Mouse (Mus musculus): ENCODE measurements at regions not wholly inside any gene's neighbourhood (a gene's known extent, or its start where the extent isn't known, plus 50 kb on each side); places are given as distances from the start of the nearest gene placed in this dataset.

- TF ChIP-seq CTCF (IDR thresholded peaks at IDR 0.05; ENCODE audit: low read depth) (no peak), EP300 (IDR thresholded peaks at IDR 0.05; ENCODE audit: low read depth) (no peak)
- Histone ChIP-seq H3K9me3 (ENCODE audit: low read length) (no peaks in the 10 kb centered on the region), H3K27ac (ENCODE audit: low read depth) (no peak overlapping the region), H3K27me3 (ENCODE audit: insufficient read depth, low read length) (no peaks in the 10 kb centered on the region), H3K4me2 (ENCODE audit: low read depth, low read length) (no peak overlapping the region), H3K4me3 (ENCODE audit: low read depth, low read length) (no peak overlapping the region), H3K4me1 (ENCODE audit: insufficient read depth) (no peaks in the 10 kb centered on the region), H3K36me3 (replicated peaks; ENCODE audit: insufficient read depth, low read length) (no peaks in the 10 kb centered on the region), H3K9ac (replicated peaks) (no peak overlapping the region)
- WGBS (ENCODE audit: insufficient replicate concordance): 43% methylated on average over 16 of the region's 16 CpGs
- DNase-seq (no peak), ATAC-seq (no peak)
Measured at GRCm38 (mm10) chr12:12684481-12685216, 257.1 kb downstream of the Mycn start.

- H3K4me3 ChIP-seq (ENCODE audit: low read depth, low read length): no peak overlapping the region
- no peak overlapping the region for H3K4me2 ChIP-seq (ENCODE audit: low read depth, low read length)
- H3K9me3 ChIP-seq (ENCODE audit: low read length): no peaks in the 10 kb centered on the region
- TF ChIP-seq CTCF (IDR thresholded peaks at IDR 0.05; ENCODE audit: low read depth) (no peak), EP300 (IDR thresholded peaks at IDR 0.05; ENCODE audit: low read depth) (no peak)
- ATAC-seq (no peak), DNase-seq (no peak)
- no peaks in the 10 kb centered on the region for H3K27me3 ChIP-seq (ENCODE audit: insufficient read depth, low read length)
- H3K9ac ChIP-seq (replicated peaks): no peak overlapping the region
- no peaks in the 10 kb centered on the region for H3K36me3 ChIP-seq (replicated peaks; ENCODE audit: insufficient read depth, low read length)
- 35% methylated on average over 10 of the region's 10 CpGs for WGBS (ENCODE audit: insufficient replicate concordance)
- H3K4me1 ChIP-seq (ENCODE audit: insufficient read depth): no peaks in the 10 kb centered on the region
- H3K27ac ChIP-seq (ENCODE audit: low read depth): no peak overlapping the region
Measured at GRCm38 (mm10) chr12:12683733-12684470, 257.8 kb downstream of the Mycn start.

- DNase-seq (no peak), ATAC-seq (no peak)
- Histone ChIP-seq H3K9me3 (ENCODE audit: low read length) (no peaks in the 10 kb centered on the region), H3K4me3 (ENCODE audit: low read depth, low read length) (no peak overlapping the region), H3K27ac (ENCODE audit: low read depth) (no peak overlapping the region), H3K36me3 (replicated peaks; ENCODE audit: insufficient read depth, low read length) (no peaks in the 10 kb centered on the region), H3K27me3 (ENCODE audit: insufficient read depth, low read length) (no peaks in the 10 kb centered on the region), H3K9ac (replicated peaks) (no peak overlapping the region), H3K4me2 (ENCODE audit: low read depth, low read length) (no peak overlapping the region), H3K4me1 (ENCODE audit: insufficient read depth) (no peaks in the 10 kb centered on the region)
- TF ChIP-seq EP300 (IDR thresholded peaks at IDR 0.05; ENCODE audit: low read depth) (no peak), CTCF (IDR thresholded peaks at IDR 0.05; ENCODE audit: low read depth) (no peak)
- 51% methylated on average over 6 of the region's 6 CpGs for WGBS (ENCODE audit: insufficient replicate concordance)
Measured at GRCm38 (mm10) chr12:12681101-12681500, 260.6 kb downstream of the Mycn start.

- H3K27me3 ChIP-seq (ENCODE audit: insufficient read depth, low read length): no peaks in the 10 kb centered on the region
- no peak for DNase-seq
- H3K4me3 ChIP-seq (ENCODE audit: low read depth, low read length): no peak overlapping the region
- ATAC-seq: no peak
- WGBS (ENCODE audit: insufficient replicate concordance): 41% methylated on average over 14 of the region's 14 CpGs
- H3K36me3 ChIP-seq (replicated peaks; ENCODE audit: insufficient read depth, low read length): no peaks in the 10 kb centered on the region
- H3K4me2 ChIP-seq (ENCODE audit: low read depth, low read length): no peak overlapping the region
- no peak overlapping the region for H3K27ac ChIP-seq (ENCODE audit: low read depth)
- no peaks in the 10 kb centered on the region for H3K9me3 ChIP-seq (ENCODE audit: low read length)
- H3K4me1 ChIP-seq (ENCODE audit: insufficient read depth): no peaks in the 10 kb centered on the region
- TF ChIP-seq CTCF (IDR thresholded peaks at IDR 0.05; ENCODE audit: low read depth) (no peak), EP300 (IDR thresholded peaks at IDR 0.05; ENCODE audit: low read depth) (no peak)
- no peak overlapping the region for H3K9ac ChIP-seq (replicated peaks)
Measured at GRCm38 (mm10) chr12:12680371-12680921, 261.3 kb downstream of the Mycn start.

GRCm38 (mm10) chr12:12676676-12677075 lies 265.0 kb downstream of the Mycn start:
- H3K9me3 ChIP-seq (ENCODE audit: low read length): no peaks in the 10 kb centered on the region
- ATAC-seq (no peak), DNase-seq (no peak)
- H3K27ac ChIP-seq (ENCODE audit: low read depth): no peak overlapping the region
- no peaks in the 10 kb centered on the region for H3K4me1 ChIP-seq (ENCODE audit: insufficient read depth)
- no peak overlapping the region for H3K4me3 ChIP-seq (ENCODE audit: low read depth, low read length)
- H3K36me3 ChIP-seq (replicated peaks; ENCODE audit: insufficient read depth, low read length): no peaks in the 10 kb centered on the region
- no peak overlapping the region for H3K4me2 ChIP-seq (ENCODE audit: low read depth, low read length)
- no peaks in the 10 kb centered on the region for H3K27me3 ChIP-seq (ENCODE audit: insufficient read depth, low read length)
- WGBS (ENCODE audit: insufficient replicate concordance): 79% methylated on average over 9 of the region's 9 CpGs
- no peak overlapping the region for H3K9ac ChIP-seq (replicated peaks)
- TF ChIP-seq CTCF (IDR thresholded peaks at IDR 0.05; ENCODE audit: low read depth): no peak
- no peak for TF ChIP-seq EP300 (IDR thresholded peaks at IDR 0.05; ENCODE audit: low read depth)

- no peak overlapping the region for H3K27ac ChIP-seq (ENCODE audit: low read depth)
- no peaks in the 10 kb centered on the region for H3K4me1 ChIP-seq (ENCODE audit: insufficient read depth)
- no peaks in the 10 kb centered on the region for H3K27me3 ChIP-seq (ENCODE audit: insufficient read depth, low read length)
- H3K36me3 ChIP-seq (replicated peaks; ENCODE audit: insufficient read depth, low read length): no peaks in the 10 kb centered on the region
- H3K9ac ChIP-seq (replicated peaks): no peak overlapping the region
- no peak for ATAC-seq
- no peak for DNase-seq
- no peak for TF ChIP-seq CTCF (IDR thresholded peaks at IDR 0.05; ENCODE audit: low read depth)
- TF ChIP-seq EP300 (IDR thresholded peaks at IDR 0.05; ENCODE audit: low read depth): no peak
- H3K4me3 ChIP-seq (ENCODE audit: low read depth, low read length): no peak overlapping the region
- no peaks in the 10 kb centered on the region for H3K9me3 ChIP-seq (ENCODE audit: low read length)
- 72% methylated on average over 5 of the region's 5 CpGs for WGBS (ENCODE audit: insufficient replicate concordance)
- no peak overlapping the region for H3K4me2 ChIP-seq (ENCODE audit: low read depth, low read length)
Measured at GRCm38 (mm10) chr12:12669931-12670330, 271.8 kb downstream of the Mycn start.

Measured in liver, postnatal 0 days (tissue).